Mouse (Mus musculus): ENCODE data around the gene Rgmb. TPM values are rescaled to one million over a fixed set of nuclear protein-coding genes. Genes with fewer than 3 reads are reported as not detected.

Rgmb gene
- 10 to 100 TPM; 87.5 to 89.2 TPM for total RNA-seq (2021)

GRCm38 (mm10) chr17:15830766-15831644, at the start of gene Rgmb:
Gene Rgmb, minus strand, starts transcription at chr17:15831039.
- DNase-seq (ENCODE audit: extremely low spot score in 1 of 2, low spot score in 1 of 2), result no peak

DNA sequence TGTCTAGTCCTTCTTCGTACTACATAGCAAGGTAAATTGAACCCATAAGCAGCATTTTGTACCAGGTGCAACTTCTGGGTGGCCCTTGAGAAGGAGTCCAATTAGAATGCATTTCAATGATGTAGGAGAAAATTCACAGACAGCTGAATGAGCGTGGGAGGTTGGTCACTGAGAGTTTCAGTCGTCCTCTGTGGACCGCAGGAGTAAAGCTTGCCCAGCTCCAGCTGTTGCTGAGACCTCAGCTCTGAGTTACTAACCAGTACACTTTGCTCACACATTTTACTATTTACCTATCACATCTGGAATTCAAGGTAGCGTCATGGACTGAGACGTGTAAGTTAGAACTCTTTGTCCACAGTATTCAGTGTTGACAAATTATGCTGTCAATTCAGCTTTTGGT, 43.9 kb upstream of the Rgmb start:
- no peak for DNase-seq (ENCODE audit: extremely low spot score in 1 of 2, low spot score in 1 of 2)

GRCm38 (mm10) chr17:15872093-15872492, 41.3 kb upstream of the Rgmb start:
- DNase-seq (ENCODE audit: extremely low spot score in 1 of 2, low spot score in 1 of 2), result no peak

DNA sequence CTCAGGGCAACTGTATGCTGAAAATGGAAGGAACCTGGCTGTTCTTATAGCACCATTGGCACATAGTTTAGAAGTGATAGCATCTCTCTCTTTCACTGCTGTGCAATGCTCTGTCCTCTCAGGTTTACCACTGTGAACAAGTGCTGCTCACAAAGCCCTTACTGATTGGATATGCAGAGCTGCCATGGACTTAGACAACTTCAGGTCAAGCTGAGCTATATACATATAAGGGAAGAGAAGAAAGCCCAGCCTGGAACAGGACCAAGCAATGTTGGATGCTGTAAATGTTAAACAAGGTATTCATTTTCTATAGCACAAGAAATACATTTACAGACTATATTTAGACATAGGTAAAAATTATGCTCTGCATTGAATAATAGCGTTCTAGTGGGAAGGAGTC, 34.4 kb upstream of the Rgmb start:
- no peak for DNase-seq (ENCODE audit: extremely low spot score in 1 of 2, low spot score in 1 of 2)

DNA sequence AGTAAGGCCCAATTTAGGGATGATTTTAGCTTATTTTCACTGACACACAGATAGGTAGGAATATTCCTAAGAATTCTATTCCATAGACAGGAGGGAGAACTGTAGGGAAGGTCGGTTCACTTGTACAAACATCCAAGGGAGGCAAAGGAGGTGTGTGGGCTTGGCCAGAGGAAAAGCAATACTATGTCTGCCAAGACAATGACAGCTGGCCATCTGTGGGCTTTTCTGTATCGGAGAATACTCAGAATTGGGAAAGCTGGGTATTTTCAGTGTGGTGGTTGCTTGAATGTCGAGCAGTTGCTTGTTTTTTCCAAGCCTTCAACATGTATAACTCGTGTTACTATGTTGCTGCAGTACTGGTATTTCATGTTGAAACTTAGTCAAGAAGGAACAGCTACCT, 31.5 kb upstream of the Rgmb start:
- peak in 1 of 2 experiments; percentile 4 for DNase-seq (ENCODE audit: extremely low spot score in 1 of 2, low spot score in 1 of 2)

DNA sequence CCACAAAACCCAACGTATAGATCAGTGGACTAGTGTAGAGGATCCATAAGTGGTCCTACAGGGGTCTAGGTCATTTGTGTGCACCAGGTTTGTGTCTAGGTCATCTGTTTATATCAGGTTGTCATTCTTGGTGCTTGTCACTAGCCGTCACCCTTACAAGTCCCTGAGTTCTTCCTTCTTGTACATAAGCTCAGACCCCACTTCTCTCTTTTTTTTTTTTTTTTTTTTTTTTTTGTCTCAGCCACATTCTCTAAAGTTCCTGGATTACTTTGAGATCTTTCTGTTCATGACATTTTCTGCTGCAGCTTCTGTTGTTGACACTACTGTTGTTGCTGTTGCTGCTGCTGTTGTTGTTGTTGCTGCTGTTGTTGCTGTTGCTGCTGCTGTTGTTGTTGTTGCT, 22.3 kb upstream of the Rgmb start:
- DNase-seq (ENCODE audit: extremely low spot score in 1 of 2, low spot score in 1 of 2), result no peak

- no peak for DNase-seq (ENCODE audit: extremely low spot score in 1 of 2, low spot score in 1 of 2)
These were observed 19.7 kb upstream of the Rgmb start for GRCm38 (mm10) chr17:15850544-15850943.

DNA sequence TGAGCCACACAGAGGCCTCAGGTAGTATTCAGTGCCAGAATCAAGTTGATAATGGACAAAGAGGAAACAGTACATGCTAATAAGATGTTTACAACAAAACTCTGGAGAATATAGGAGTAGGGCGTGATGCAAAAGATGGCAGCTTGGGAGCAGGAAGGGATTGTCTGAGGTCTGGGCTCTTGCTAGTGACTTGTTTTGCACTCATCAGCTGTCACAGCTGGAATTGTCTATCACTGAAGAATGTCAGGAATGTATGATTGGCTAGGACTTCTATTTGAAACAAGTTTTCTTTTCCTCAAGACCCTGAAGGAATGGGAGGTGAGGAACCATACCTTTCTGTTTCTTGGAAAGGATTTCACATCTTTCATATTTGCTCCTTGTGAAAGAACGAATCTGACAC, 10.6 kb upstream of the Rgmb start:
- DNase-seq (ENCODE audit: extremely low spot score in 1 of 2, low spot score in 1 of 2), result no peak

DNA sequence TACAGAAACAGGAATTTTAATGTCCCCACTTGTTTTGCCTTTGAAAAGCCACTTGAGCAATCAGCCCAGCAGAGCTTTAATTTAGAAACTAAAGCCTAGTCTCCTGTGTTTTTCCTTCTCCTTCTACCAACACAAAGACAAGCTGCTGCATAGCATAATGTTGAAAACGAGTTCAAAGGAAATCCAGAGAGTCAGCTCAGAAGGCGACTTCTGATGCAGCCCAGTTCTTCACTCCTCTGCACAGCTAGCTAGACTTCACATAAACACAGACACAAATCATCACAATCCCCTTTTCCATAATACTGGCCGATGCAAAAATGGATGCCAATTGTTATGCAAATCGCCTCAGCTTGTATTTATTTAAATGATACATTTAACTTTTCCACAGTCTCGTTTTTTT, 1.6 kb upstream of the Rgmb start:
- no peak for DNase-seq (ENCODE audit: extremely low spot score in 1 of 2, low spot score in 1 of 2)

DNA sequence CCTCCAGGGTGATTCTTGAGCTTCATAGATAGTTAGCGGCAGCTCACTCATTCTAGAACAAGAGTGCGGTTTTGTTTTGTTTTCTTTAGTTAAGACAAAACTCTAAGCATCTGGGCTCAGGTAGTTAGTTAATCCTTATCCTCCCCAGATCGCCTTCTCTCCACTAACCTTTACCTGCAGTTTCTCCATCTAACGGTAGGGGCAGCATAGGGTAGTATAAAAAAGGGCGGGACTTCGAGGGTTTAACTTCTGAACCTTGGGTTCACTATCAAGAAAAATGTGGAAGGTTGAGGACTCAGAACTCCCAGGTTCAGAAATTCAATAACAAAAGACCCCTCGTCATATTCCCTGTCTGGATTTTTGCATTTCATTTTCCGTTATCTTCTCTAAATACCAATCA, 971 bp upstream of the Rgmb start:
- no peak for DNase-seq (ENCODE audit: extremely low spot score in 1 of 2, low spot score in 1 of 2)

DNA sequence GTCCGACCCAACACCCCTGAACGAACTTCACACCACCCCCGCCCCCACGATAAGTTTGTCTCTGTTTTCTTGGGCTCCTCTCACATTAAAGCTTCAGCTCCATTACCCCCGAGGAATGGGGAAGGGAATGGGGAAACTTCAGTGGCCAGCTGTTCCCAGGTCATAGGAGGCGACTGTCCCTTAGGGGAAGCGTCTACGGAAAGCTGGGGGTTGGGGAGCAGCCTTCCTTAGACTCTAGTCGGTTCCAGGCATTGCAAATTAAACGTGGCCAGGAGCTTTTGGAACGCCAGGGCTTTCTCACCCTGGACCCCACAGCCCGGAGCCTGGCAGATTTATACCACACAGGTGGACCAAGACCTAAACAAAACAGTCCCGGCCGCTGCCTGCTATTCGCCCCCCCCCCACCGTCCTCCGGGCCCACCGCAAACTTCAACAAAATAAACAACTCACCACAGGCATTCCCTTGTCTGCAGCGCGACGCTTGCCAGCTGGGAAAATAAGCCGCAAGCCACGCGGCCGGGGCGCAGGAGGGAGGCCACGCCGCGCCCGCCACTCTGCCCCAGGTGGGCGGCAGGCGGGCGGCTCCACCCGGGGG, 571 bp downstream of the Rgmb start:
- DNase-seq (ENCODE audit: extremely low spot score in 1 of 2, low spot score in 1 of 2), result no peak

GRCm38 (mm10) chr17:15829198-15830170, 1.4 kb downstream of the Rgmb start:
- no peak for DNase-seq (ENCODE audit: extremely low spot score in 1 of 2, low spot score in 1 of 2)

DNA sequence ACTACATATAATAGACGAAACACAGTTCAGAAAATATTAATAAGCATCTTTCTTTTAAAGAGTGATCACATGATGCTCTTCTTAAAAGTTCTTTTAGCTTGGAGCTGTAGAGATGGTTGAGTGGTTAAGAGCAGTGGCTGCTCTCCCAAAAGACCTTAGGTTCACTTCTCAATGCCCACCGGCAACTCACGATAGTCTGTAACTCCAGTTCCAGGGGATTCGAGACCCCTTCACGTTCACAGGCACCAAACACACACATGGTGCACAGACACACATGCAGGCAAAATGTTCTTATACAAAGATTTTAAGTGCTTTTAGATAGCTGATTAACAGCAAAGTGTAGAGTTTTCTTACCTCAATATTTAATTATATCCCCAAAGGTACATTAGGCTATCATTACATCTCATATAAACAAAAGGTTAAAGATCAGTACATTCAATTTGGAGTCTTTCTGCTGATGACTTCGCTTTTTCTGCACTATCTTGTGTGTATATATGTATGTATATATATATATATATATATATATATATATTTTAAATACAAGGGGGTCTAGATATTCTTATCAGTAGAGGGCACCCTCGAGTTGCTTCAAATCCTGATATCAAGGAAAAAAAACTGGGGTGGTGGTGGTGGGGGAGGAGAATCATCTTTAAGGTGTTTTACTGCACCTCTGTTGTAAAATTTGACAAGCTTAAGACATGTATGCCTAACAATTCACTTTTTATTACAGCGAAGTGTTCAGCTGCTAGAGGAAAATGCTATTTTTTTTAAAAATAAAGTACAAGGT, 2.5 kb downstream of the Rgmb start:
- DNase-seq (ENCODE audit: extremely low spot score in 1 of 2, low spot score in 1 of 2), result no peak

DNA sequence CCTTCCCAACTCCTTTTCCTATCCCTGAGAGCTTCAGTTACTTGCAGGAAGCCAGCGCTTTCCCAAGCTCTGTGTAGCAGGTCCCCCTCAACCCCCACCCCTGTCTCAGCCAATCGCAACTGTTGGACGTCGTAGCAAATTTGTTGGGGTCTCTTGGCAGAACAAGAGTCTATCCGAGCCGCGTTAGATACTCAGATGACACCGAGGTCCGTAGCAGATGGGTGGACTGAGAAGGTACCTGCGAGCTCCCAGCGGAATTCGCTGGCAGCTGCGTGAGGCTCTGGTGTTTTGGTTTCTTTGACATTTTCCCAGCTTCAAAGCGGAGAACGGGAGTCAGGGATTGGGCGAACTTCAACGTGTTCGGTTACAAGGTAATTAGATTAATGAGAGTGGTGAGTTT, 3.9 kb downstream of the Rgmb start:
- DNase-seq (ENCODE audit: extremely low spot score in 1 of 2, low spot score in 1 of 2), result no peak

GRCm38 (mm10) chr17:15826444-15826909, 4.4 kb downstream of the Rgmb start:
- peak; percentile 95 to 97 for DNase-seq (ENCODE audit: extremely low spot score in 1 of 2, low spot score in 1 of 2)

DNA sequence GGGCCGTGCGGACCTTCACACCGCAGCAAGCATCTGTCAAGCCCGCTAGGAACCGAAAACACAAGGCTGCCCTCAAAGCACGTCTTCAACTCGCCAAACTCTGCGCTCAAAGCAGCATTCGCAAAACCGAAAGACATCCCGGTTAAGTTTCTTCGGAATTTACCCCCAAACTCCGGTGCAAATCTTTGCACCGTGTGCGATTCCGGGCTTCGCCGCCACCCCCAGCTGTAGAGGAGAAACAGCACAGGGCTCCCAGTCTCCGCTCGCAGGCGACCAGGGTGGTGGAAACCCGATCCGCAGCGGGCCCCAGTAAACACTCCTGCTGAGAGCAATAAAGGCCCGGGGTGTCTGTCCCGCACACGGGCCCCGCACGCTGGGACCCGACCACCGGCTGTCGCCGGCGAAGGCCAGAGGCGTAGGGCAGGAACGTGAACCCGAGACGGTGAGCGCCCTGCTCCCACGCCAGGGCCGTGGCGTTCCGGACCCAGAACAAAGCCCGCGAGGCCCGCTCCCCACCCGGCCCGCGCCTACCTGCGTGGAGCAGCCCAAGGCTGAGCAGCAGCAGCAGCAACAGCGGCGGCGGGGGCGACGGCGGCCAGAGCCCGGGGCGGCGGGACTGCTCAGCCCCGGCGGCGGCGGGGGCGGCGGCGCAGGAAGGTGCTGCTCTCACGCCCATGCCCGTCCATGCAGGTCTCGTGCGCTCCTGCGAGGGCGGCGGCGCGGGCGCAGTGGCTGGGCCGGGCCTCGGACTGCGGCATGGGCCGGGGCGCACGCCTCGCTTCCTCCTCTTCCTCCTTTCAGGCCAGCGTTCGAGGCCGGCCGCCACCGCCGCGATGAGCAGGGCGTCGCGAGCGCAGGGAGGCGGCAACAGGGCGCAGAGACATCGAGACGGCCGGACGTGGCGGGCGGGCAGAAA, 5.1 kb downstream of the Rgmb start:
- peak in 1 of 2 experiments; percentile 59 for DNase-seq (ENCODE audit: extremely low spot score in 1 of 2, low spot score in 1 of 2)

GRCm38 (mm10) chr17:15824854-15825253, 6.0 kb downstream of the Rgmb start:
- no peak for DNase-seq (ENCODE audit: extremely low spot score in 1 of 2, low spot score in 1 of 2)

DNA sequence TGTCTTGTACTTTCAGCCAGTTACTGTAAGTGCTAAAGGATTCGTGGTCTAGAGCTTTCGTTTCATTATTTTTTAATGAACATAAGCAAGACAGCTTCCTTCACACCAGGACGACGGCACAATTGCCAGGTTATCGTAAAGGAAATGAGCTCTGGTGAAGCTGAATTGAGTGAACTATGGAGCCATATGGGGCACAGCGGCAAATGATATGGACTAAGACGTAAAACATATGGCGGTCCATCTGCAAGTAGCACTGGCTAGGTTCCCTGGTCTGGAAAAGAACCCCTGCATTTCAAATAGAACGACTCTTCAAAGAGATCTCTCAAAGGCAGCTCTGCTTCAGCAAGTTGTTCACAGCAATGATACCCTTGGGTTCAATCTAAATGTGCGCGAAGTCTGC, 6.5 kb downstream of the Rgmb start:
- DNase-seq (ENCODE audit: extremely low spot score in 1 of 2, low spot score in 1 of 2), result no peak

GRCm38 (mm10) chr17:15823838-15824237, 7.0 kb downstream of the Rgmb start:
- no peak for DNase-seq (ENCODE audit: extremely low spot score in 1 of 2, low spot score in 1 of 2)
